Mouse (Mus musculus) right cerebral cortex, postnatal 25 days (tissue): ENCODE data around the gene Pex10.
"Not testable (repeated sequence)": the region's sequence is repeated elsewhere in the genome, so short reads cannot be mapped to it uniquely, and the experiment has no call there.

Source experiments
- DNase-seq: peaks from one replicate; pipeline ENCODE4 v3.0.0; 2022

Pex10 gene

DNA sequence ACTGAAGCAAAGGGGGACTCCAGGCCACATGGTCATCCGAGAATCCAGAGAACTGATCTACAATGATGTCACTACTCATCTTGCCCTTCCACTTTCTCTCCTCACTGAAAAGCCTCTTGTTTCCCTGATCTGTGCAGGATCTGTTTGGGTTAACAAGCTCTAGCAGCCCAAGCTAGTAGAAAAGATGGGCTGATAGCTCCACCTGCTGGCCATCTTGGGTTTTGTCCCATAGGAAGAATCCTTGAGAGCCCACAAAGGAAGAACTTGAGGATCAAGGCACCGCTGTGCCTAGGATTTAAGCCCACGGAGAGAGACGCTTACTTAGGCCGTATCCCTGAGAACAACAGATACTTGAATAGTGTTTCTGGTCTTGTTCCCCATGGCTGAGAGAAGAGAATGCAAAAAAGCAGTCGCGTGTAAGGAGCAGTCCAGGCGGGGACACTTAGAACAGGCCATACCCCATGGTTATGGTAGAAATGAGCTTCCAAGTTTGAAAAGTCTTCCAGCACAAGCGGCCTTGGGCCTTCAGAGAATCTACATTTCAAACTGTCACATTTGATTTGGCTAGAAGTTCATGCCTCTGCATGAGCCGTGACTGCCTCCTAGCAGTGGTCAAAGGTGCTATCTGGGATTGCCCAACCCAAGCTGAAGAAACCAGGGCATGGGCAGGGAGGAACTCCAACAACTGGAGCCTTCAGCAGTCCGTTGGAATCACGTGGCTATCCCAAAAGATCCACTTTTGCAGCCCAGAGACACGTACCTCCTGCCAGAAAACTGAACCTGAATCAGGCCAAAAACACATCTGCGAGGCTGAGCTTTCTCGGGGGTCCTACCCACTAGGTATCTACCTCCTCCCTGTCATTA, 614 bp upstream of the Pex10 start:
- peak; percentile 84 for DNase-seq

- DNase-seq, result no peak
These were observed 1.6 kb downstream of the Pex10 start for GRCm38 (mm10) chr4:155068357-155068972.

DNA sequence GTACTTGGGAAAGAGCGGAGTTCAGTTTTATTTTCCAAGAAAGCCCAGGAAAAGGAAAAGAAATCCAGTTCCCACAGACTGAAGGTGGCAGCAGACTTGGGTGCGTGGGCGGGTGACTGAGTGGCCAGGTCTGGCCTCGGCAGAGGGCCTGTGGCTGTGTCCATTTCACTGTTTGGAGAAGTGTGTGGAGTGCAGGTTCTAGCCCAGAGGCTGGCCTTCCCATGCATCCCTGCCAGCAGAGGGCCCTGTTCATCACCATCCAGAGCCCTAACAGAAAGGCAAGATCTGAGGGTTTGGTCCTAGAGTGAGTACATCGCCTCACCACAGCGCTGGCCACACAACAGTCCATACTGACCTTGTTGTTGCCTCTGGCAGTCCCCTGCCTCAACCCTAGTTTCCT, 2.4 kb downstream of the Pex10 start:
- DNase-seq, result no peak

DNA sequence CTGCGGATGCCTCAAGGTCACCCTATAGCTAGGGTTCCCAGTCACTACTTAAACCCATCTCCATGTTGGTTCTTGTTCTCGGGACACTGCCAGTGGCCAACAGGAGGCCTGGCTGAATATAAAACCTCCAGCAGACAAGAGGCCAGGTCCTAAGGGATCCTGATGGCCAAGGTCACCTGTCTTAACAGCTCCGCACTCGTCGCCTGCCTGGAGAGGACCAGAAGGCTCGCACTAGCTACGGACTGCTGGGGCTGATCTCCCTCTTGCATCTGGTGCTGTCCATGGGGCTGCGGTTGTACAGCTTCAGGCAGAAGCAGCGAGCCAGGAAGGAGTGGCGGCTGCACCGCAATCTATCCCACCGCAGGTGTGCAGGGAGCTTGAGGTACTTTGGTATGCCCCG, 3.4 kb downstream of the Pex10 start:
- DNase-seq, result no peak

- DNase-seq, result no peak
These were observed 4.1 kb downstream of the Pex10 start for GRCm38 (mm10) chr4:155070921-155071320.

- DNase-seq, result no peak
These were observed 7.6 kb downstream of the Pex10 start for GRCm38 (mm10) chr4:155074418-155074817.

- DNase-seq, result no peak
These were observed 8.3 kb downstream of the Pex10 start for GRCm38 (mm10) chr4:155075137-155075536.

DNA sequence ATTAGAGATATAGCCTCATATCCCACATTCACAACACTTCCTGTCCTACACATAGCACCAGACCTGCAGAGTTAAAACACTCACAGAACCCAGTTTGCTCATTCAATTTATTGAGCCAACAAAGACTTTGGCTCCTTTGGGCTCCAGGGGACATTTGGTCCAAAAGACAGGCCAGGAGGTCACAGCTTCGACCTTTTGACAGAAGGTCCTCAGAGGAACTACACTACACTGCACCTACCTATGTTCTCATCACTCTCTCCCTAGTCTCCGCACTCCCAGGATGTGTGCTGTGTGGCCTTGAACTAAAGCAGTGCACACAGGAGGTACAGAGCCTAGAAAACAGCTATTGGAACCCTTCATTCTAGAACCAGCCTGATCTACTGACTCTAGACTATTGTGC, 9.0 kb downstream of the Pex10 start:
- DNase-seq, result no peak

- DNase-seq, result no peak
These were observed 9.9 kb downstream of the Pex10 start for GRCm38 (mm10) chr4:155076677-155077076.

DNA sequence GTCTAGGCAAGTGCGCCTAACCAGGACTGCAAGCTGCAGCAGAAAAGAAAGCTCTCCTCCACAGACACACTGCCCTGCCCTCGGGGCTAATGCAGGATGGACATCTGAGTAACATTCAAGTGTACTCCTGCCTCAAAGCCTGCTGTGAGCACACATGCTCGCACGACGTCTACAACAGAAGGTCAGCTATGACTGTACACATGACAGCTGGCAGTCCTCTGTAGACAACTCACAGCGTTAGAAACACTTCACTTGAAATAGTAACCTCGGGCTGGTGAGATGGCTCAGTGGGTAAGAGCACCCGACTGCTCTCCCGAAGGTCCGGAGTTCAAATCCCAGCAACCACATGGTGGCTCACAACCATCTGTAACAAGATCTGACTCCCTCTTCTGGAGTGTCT, 12.0 kb downstream of the Pex10 start:
- DNase-seq, result not testable (repeated sequence)

DNA sequence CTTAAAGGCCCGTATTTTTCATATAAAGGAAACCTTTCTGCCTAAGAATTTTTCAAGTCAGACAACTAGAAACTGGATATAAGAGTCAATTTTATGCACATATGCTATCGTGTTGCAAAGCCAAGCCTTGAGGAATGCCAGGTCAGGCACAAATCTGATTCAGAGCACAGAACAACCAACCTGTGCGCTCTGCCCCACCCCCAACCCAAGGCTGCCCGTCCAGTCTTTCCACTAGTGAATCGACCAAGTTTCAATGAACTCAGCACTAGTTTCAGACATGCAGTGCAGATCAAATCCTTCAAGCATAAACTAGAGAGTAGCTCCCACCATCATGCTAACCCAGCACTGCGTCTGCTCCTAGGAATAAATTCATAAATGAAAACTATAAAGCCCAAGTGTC, 12.8 kb downstream of the Pex10 start:
- no peak for DNase-seq

GRCm38 (mm10) chr4:155083553-155083952, 16.7 kb downstream of the Pex10 start:
- DNase-seq, result no peak

DNA sequence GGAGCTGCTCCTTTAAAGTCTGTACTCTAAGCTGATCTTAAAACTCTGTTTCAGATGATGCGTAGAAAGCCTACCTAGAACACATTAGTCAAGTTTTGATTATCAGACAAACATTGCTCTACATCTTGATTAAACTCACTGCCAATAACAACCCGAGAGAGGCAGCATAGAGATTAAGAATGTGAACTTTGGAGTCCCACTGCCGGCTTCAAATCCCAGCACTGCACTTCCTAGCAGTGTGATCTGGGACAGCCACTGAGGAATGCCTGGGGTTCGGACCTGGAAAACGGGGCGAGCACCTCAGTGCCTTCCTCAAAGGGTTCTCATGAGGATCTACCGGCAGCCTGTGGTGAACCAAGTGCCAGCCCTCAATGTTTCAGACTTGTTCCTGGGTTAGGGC, 17.5 kb downstream of the Pex10 start:
- DNase-seq, result no peak

DNA sequence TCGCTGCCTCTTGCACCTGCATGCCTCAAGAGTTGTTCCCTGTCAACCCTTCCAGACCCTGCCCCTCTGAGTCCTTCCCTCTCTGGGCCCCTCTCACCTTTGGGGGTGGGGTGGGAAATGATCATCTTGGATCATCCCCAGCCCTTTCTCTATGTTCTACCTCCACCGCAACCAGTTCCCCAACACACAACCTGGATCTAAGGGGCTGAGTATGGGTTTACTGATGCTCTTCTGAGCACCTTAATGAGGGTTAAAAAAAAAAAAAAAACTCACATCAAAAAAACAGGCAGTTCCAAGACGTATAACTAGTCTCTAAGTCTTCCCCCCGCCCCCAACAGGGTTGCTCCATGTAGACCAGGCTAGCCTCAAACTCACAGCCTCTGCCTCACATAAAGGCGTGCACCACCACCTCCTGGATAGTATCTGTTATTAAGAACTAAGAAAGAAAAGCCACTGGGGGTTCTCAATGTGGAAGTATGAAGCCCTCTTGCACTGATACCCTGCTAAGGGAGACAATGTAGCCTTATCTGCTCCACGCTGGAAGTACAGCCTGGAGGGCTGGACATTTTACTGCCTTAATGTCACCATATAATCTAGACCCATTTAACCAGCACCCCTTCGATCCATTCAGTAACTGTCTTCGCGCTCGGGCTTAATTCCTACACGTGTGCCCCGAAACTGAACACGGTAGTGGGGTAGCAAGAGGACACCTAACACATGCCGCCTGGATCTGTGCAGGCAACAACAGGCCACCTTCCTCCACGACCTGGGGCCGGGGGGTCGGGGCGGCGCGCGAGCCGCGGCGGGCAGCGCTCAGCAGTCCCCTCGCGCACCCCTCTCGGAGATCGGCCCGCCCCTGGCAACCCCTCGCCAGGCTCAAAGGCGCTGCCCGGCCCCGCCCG, 18.6 kb downstream of the Pex10 start:
- no peak for DNase-seq

DNA sequence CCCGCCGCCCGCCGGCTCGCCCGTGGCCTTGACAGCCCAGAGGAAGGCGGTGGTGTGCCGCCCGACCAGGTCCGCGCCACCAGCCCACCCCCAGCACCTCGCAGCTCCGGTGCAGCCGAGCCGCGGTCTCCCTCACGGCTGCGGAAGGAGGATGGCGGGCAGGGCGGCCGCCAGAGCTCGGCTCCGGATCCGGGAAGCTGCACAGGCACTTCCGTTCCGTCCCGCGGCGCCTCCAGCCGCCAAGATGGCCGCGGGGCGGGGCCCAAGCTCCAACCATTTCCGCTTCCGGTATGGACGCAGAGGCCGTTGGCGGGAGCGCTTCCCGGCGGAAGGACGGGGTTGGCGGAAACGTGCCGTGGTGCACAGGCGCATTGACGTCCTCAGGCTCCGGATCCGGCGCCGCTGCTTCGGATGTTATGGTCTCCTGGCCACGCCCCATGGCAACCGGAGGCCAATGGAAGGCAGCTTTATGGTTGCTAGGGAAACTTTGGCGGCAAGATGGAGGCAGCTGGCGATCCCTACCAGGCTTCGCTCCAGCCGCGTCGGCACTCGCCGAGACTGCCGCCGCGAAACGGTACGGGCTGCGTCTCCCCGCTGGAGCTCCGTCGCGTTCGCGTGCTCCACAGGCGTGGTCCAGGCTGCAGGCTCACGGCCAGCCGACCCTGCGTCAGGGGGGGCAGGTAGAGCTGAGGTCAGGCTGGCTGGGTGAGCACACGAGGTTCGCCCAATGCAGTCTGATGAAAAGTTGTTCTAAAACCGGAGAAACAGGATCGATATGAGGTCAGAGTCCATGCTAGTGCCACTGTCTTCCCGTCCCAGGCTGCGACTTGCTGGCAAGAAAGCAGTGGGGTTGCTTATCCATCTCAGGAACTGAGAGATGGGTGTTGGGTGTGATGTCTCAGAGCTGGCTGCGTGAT, 19.6 kb downstream of the Pex10 start, which contains the start of the genes Rer1 and Morn1:
TSS of gene Rer1 (minus strand) at position 275 of the 917 bp plus-strand sequence.
TSS of gene Morn1 (plus strand) at position 470 of the 917 bp plus-strand sequence.
- DNase-seq, result peak; percentile 100

GRCm38 (mm10) chr4:155089241-155089640, 22.4 kb downstream of the Pex10 start:
- no peak for DNase-seq

DNA sequence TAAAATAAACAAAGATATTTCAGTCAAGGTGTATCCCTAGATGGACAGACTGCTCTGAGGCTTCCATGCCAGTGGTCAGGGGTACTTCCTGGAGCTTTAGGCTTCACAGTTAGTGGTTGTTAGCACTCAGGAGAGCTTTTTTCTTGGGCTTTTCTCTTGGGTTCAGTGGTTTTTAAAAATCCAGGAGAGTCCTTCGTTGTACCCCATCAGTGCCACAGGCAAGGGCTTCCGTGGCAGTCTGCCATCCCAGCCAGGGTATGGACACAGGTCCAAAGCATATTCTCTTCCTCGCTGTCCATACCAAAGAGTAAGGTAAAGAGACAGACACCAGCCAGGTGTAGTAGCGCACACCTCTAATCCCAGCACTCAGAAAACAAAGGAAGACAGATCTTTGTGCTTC, 23.3 kb downstream of the Pex10 start:
- no peak for DNase-seq

GRCm38 (mm10) chr4:155090688-155091449, 24.1 kb downstream of the Pex10 start:
- DNase-seq, result no peak

- DNase-seq, result no peak
These were observed 26.1 kb downstream of the Pex10 start for GRCm38 (mm10) chr4:155092718-155093430.

GRCm38 (mm10) chr4:155093431-155094149, 26.8 kb downstream of the Pex10 start:
- DNase-seq, result no peak
